Mouse (Mus musculus) testis, adult 2 months (tissue): ENCODE measurements around the gene Tac2.

Source experiments
- CTCF ChIP-seq: fragments of 200-500 bp; IDR thresholded peaks from 2 replicates; pipeline ENCODE4 v1.5.1; 2012; ENCODE audit warnings: low read depth, mild to moderate bottlenecking, inconsistent platforms, low read length, moderate library complexity; ENCODE audit not compliant: control insufficient read depth, insufficient read depth, insufficient replicate concordance
- POLR2A ChIP-seq: fragments of 200-500 bp; IDR thresholded peaks from 2 replicates; pipeline ENCODE4 v1.6.1; 2012; ENCODE audit warnings: low read depth, mild to moderate bottlenecking, inconsistent platforms, low read length, moderate library complexity; ENCODE audit not compliant: control insufficient read depth

DNA sequence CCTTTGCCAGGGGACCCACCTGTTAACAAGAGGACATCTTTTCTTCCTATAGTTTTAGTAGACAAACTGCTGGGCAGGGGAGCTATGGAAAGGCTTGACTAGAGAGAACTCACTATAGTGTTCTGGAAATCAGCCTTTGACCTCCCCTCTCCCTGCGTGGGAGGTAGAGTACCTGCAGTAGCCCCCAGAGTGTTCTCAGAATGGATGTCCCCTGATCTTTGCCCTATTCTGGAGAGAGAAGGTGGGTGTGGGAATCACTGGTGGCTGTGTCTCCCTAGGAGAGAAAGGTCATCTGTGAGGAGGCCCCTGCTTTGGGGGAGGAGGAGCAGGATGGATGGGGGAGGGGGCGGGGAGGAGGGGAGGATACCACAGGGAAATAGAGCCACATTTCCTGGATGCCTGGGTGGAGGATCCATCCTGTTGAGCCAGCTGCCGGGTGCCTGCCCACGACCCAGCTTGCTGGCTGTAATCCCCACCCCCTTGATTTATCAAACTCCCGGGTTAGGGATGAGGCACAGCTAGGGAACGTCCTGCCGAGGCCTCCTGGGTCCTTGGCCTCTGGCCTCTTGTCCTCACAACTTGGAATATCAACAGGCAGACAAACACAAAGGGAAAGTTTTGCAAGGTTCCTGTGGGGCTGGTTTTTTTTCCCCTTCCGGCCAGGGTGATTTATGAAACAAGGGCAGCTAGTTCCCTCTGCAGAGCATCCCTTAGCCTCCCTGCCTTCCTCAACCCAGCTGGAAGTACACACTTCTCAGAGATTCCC, 24.8 kb downstream of the Tac2 start:
- TF ChIP-seq CTCF (no peak), POLR2A (no peak)
